Mouse (Mus musculus) cerebellum, adult 18-20 months (tissue): Measurements from ENCODE around the gene Dcn.

ENCODE experiments used
- DNase-seq, 2 experiments: peaks; one replicate each; pipeline ENCODE4 v3.0.0; 2021

The Dcn gene

GRCm38 (mm10) chr10:97564957-97565856 is 85.8 kb downstream of the Dcn start, which contains the start of gene Lum:
Gene Lum (plus strand): TSS chr10:97565128.
- DNase-seq = no peak

- DNase-seq = peak; percentile 41 to 59
Observed at GRCm38 (mm10) chr10:97567489-97568135, 88.2 kb downstream of the Dcn start.
